Mouse (Mus musculus) A20 (cell line): ENCODE results near the gene Ppp1r9b.
"Not testable (repeated sequence)": the region's sequence is repeated elsewhere in the genome, so short reads cannot be mapped to it uniquely, and the experiment has no call there.

ENCODE experiments used
- DNase-seq: peaks from one replicate; pipeline ENCODE4 v3.0.0-alpha.2; 2011; ENCODE audit warnings: low read depth, low spot score

The Ppp1r9b gene

DNA sequence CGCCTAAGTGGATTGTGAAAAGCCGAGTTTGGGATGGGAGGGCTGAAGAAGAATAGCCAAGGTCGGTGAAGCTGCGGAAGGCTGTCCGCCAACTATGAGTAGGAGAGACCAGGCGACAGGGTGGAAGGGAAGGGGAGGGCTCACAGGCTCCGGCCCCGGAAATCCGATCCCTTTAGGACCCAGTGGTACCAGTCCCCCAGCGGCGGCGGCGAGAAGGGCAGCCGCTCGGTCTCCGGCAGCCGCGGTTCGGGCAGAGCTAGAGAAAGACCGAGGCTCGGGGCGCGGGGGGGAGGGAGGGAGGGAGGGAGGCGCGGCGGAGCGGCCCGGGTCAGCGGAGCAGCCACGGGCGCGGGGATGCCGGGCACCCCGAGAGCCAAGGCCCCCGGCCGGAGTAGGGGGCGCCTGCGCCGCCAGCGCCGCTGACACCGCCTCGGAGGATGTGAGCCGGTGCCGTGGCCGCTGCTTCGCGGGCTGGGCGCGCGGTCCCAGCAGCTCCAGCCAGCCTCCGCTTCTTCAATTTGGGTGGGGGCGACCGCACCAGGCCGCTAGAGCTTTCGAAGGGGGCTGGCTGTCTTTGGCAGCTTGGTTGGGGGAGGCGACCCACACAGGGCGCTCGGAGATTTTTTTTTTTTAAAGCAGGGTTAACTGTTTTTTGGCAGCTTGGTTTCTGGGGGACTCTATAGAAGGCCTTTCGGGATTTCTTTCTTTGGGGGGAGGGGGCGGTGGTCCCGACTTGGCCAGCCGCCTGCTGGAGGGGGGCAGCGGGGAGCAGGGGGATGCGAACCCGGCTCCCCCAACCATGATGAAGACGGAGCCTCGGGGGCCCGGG is at the start of gene Ppp1r9b:
Ppp1r9b (plus strand) TSS at position 287 of the 829 bp plus-strand sequence.
- DNase-seq, result peak; percentile 94

DNA sequence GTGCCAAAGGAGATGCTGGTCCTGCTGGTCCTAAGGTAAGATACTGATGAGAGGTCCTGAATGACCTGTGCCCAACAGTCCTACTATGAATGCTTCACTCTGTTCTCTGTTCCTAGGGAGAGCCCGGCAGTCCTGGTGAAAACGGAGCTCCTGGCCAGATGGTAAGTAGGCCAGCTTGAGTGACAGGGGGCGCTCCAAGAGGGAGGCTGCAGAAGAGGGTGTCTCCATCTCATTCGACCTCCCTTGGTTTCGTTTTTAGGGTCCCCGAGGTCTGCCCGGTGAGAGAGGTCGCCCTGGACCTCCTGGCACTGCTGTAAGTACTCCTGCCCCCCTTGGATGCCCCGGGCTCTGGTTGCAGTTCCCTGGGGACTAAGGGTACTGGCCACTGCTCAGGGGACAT is 49.7 kb upstream of the Ppp1r9b start:
- peak; percentile 13 for DNase-seq

DNA sequence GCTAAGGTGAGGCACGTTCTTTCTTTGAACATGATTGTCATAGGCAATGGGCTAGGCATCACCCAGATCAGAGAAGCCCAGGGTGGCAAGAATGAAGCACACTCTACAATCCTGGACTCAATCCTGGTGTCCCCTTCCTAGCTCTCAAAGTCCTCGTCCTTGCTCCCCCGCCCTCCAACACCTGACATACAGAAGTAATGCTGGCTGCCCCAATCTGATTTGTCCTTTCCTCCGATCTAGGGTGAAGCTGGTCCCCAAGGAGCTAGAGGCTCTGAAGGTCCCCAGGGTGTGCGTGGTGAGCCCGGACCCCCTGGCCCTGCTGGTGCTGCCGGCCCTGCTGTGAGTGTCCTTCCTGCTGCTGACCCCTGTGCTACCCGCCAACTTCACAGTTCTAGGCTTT is 49.1 kb upstream of the Ppp1r9b start:
- DNase-seq, result no peak

DNA sequence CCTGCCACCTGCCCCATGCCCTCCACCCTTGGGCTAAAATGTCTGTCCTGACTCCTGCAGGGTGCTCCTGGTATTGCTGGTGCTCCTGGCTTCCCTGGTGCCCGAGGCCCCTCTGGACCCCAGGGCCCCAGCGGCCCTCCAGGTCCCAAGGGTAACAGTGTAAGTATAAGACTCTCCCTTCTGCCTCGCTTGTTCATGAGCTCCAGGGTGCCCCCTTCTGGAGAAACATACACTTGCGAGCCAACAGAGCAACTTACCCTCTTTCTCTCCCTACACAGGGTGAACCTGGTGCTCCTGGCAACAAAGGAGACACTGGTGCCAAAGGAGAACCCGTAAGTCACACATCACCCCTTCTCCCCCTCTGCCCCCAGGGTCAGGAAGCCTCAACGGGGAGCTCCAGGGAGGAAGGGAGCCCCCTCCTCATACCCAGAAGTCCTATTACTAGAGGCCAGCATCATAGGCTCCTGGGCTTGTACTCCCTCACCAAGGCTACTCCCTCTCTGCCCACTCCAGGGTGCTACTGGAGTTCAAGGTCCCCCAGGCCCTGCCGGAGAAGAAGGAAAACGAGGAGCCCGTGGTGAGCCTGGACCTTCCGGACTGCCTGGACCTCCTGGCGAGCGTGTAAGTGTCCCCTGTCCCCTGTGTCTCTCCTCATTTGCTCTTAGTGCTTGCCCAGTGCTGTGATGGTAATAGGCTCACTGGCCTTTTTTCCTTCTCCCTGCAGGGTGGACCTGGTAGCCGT is 48.4 kb upstream of the Ppp1r9b start:
- peak; percentile 67 for DNase-seq

DNA sequence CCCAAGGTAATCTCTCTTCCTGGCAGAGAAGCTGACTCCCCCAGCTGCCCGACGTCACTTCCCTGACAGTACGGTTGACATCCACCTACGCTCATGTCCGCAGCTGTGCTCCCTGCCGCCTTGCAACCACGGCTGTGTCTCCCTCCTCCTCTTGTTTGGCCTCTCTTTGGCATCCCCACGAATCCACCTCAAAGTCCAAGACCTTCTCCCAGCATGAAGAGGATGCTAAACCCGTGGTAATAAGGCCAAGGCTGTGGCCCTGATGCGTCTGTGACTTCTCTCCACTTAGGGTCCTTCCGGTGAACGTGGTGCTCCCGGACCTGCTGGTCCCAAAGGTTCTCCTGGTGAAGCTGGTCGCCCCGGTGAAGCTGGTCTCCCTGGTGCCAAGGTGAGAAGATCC is 47.8 kb upstream of the Ppp1r9b start:
- DNase-seq, result no peak

DNA sequence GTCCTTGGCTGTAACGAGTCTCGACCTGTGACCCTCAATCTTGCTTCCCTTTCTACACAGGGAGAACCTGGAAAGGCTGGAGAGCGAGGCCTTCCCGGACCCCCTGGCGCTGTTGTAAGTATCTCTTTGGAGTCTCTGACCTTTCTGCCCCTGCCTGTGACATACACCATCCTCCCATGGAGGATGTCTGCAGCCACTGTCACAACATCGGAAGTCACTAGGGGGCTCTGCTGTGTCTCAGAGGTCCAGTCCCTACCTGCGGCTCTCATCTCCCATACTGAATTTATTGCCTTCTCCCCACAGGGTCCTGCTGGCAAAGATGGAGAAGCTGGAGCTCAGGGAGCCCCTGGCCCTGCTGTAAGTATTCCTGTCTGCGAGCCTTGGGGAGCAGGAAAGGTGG is 46.5 kb upstream of the Ppp1r9b start:
- DNase-seq, result peak; percentile 29

DNA sequence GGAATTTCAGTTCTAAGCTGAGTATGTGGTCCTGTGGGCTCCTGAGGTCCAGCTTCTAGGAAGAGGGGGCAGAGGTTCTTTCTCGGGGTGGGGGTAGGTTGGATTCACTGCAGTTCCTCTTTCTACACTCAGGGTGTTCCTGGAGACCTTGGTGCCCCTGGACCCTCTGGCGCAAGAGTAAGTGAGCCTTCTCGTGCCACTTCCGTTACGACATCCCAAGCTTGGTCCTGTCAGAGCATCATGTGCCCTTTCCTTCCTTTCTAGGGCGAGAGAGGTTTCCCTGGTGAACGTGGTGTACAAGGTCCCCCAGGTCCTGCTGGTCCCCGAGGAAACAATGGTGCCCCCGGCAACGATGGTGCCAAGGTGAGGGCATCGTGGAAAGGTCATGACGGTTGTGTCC is 45.6 kb upstream of the Ppp1r9b start:
- DNase-seq, result no peak

DNA sequence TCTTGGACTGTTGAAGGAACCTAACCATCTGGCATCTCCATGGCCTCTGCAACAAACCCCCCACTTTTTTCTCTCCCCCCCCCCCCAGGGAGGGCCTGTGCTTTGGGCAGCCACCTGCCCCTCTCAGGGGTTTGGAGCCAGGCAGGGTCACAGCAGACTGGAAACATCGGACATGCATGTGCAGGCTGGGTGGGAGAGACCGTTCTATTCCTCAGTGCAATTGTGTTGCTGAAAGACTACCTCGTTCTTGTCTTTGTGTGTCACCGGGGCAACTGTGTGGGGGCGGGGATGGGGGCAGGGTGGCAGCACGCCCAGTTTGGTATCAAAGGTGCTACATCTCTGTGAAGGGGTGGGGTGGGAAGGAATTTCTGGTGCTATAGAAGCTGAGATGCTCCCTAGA is 38.7 kb upstream of the Ppp1r9b start:
- no peak for DNase-seq

DNA sequence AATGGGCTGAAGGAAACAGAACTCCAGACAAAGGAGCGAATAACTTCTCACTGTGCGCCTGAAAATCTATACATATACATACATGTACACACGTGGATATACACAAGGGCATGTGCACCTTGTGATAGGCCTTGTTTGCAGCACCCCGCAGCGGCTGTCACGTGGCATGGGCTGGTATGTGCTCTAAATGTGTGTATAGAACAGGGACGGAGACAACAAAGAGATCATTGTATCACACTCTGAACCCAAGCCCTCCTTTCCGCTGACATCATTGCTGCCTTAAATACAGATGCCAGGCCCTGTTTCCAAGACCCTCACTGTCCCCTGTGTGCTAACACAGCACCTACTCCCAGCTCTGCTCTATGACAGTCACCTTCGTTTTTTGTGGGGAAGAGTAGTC is 35.7 kb upstream of the Ppp1r9b start:
- no peak for DNase-seq

DNA sequence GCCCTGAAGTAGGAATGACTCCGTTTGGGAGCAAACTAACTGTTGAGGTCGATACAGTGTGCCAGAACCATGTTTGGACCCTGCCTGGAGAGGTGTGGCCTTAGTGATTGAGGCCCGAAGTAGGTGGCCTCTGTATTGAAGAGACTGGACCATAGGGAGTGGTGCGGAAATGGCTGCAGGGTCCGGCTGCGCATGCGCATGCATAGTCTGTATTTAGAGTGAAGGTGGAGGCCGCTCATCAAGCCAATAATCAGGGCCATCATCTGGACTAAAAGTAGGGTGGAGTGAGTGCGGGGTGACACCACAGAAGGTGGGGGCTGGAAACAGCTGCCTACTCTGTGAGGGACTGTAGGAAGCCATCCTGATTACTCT is 33.2 kb upstream of the Ppp1r9b start:
- DNase-seq, result no peak

DNA sequence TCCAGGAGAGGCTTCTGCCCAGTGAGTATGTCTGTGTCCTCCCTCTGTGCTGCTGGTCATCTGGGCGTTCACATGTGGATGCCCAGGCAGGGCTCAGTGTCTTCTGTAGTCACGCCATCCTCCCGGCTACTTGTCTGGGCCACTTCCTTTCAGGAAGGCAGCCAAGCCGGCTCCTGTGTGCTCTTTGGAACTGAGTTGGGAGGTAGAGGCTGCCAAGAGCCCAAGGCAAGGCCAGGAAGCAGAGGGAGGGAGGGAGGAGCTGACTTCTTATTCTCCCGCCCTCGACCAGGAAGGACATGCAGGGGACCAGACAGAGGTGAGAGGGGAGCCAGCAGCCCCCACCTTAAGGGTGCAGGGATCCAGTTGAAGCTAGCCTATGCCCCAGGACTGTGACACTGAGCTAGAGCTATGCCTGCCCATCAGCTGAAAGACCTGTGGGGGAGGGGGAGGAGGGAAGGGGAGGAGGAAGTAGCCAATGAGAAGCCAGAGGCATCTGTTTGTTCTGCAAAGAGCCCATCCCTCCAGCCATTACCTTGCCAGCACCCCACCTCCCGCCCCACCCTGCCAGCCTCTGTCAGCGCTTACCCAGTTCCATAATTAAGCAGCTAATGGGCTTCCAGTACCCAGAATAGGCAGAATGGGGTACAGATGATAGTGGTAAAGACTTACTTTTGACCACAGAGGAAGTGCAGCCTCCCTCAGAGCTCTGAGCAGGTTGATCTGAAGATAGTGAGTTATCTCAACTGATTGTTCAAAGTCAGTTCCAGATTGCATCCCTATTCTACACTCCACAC is 32.6 kb upstream of the Ppp1r9b start:
- DNase-seq, result no peak

DNA sequence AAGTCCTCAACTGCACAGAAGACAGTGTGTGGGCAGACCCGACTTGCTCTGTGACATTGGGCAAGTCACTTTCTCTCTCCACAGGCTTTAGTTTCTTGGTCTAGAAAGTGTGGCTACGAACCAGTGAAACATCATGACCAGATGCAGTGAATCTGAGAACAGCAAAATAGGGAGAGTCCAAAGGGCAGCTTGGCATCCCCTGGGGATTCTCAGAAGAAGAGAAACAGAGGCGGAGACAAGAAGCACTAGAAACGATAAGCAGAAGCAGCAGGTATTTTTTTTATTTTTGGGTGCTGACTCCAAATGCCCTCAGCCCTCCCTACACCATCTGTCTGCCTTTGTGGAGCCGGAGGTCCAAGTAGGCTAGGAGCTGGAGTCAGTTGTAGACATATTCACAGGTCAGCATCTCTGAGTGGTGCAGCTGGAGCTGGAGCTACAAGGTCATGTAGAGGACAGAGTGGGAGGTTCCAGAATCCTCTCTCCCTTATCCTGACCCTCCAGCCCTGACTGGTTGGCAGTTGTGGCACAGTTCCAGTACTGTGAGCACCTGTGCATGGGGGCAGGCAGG is 28.2 kb upstream of the Ppp1r9b start:
- DNase-seq, result peak; percentile 56

DNA sequence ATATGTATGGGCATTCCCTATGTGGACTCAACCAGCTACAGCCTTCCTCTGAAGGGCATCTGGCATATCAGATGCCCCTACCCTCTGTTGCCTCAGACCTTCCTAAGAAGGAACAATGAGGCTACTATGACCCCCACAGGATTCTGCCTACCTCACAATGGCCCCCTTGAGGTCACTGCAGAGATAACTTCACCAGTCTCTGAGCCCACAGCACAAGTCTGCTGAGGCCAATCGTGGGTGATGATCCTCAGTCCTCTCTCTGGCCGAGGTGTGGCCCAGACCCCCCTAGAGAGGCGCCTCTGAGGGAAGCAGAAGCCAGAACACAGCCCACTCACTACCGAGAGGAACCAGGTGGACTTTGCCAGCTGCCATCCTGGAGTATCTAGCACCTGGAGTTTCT is 23.4 kb upstream of the Ppp1r9b start, which contains the start of gene Hils1:
Hils1 (plus strand) TSS at position 175 of the 400 bp plus-strand sequence.
- DNase-seq, result no peak

DNA sequence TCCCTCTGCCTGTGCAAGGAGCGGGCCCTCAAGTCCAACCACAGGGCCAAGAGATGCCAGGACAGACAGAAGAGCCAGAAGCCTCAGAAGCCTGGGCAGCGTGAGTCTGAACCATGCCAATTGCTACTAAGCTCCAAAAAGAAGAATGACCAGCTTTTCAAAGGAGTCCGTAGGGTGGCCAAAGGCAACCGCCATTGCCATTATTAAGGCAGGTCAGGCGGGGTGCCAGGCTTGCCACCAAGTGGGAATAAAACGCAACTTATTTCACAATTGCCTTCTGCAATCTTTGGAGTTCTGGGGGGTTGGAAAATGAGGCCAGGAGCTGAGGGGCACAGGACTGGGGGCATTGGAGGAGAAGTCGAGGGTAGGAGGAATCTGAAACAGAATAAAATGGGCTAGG is 22.6 kb upstream of the Ppp1r9b start:
- DNase-seq, result no peak

DNA sequence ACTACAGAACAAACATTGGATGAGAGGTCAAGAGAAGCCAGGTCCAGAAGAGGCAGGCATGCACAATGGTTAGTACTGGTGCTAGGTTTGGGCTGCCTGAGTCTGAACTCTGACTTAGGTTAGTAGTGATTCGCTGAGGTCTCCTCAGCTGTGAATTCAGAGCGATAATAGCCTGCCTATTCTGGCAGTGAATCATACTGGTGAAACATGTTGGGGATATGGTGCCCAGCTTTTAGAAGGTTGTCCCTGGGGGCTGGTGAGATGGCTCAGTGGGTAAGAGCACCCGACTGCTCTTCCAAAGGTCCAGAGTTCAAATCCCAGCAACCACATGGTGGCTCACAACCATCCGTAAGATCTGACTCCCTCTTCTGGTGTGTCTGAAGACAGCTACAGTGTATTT is 21.1 kb upstream of the Ppp1r9b start:
- DNase-seq, result not testable (repeated sequence)

DNA sequence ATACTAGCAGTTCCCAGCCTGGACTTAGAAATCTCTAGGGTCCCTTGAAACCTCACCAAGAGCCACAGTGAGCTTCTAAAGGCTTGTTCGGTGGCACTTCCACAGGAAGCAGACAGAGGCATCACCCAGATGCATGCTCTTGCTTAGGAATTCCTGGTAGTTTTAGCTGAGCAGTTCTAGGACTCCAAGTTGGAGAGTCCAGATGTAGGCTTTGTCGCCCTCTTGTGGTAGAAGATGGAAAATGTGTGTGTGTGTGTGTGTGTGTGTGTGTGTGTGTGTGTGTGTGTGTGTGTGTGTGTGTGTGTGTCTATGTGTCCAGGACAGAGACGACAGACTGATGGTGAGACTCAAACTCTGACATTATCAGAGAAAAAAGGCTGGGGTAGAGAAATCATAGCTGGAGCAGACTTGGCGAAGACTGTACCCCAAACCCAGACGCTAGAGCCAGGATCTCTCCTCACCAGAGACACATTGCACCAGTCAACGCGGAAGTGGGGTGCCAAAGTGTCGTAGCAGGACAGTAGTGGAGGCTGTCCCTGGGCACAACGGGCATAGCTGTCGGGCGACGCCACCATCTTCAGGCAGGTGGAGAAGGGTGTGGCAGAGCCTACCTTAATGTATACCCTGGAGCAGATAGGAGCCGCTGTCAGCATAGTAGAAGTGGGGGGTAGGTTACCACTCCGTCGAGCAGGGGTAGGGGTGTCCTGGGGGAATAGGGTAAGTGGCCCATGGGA is 20.5 kb upstream of the Ppp1r9b start:
- DNase-seq, result peak; percentile 61

DNA sequence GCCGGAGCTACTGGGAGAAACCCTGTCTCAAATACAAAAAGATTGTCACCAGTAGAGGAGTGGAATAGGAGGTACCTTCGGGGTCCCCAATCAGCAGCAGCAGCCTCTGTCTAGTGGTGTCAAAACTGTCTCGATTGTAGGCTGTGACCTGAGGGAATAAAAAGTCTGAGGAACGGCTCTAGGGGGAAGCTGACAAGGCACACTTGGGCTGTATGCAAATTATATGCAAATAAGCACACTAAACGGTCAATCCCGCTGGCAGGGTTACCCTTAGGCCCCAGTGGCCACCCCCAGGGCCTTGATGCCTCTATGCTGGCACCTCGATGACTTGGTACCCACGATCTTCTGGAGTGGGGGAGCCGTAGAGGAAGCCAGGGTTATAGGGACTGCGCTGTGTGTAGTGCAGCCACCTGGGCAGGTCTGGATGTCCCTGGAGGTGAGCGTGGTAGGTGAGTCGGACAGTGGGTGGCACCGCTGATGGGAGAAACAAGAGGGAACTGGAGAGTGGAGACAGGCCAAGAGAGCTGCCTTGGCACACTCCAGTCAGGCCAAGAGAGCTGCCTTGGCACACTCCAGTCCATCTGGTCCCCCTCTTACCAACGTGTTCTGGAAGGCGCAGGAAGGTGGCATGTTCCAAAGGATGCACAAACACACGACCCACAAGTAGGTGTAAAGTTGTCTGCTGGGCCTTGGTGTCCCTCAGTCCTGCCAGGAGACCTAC is 18.8 kb upstream of the Ppp1r9b start:
- peak; percentile 43 for DNase-seq

DNA sequence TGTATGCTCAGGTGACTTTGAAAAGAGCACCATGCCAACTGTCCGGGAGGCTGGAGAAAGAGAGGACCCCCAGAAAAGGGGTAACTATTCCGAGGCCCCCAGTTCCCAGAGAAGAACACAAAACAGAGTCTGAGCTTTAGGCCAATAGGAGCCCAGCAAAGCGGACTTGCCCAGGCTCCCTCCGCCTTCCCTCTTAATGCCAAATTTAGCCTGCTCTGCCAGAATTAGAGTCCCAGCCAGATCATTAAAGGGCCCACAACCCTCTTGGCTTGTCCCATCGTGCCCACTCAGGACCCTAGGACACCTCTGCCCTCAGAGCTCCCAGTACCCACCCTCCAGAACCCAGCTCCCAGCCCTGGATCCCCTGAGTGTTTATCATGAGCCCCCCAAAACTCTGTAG is 17.9 kb upstream of the Ppp1r9b start:
- no peak for DNase-seq

DNA sequence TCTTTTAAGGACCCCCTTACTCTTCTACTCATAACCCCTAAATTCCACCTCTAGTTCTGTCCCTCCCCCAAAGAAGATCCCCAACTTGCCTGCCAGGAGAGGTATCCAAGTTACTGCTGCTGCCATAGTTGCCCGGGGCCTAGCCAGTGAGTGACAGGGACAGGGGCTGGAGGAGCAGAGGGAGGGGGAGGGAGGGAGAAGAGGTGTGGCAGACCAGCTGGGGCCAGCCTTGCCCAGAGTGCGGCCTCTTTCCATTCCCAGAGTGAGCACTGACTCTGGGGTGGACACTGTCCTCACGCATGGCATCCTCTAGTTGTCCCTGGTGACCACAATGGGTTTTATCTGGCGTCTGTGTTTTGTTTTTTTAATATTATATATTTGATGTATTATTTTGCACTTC is 17.5 kb upstream of the Ppp1r9b start:
- no peak for DNase-seq

DNA sequence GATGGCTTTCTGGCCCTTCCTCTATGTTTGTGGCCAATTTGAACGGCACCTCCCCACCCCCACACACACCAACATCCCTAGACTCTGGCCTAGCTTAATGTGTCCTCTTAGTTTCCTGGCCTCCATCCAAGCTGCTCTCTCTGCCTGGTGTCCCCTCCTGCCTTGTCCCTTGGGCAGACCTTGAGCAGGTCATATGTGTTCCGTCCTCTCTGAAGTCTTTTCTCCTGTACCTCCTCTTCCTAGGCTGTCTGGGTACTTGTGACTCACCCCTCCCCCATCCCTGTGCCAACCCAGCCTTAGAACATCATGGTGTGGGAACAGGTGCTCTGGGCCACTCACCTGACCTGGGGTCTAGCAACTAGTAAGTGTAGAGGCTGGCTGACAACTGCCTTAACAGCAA is 15.9 kb upstream of the Ppp1r9b start:
- no peak for DNase-seq

DNA sequence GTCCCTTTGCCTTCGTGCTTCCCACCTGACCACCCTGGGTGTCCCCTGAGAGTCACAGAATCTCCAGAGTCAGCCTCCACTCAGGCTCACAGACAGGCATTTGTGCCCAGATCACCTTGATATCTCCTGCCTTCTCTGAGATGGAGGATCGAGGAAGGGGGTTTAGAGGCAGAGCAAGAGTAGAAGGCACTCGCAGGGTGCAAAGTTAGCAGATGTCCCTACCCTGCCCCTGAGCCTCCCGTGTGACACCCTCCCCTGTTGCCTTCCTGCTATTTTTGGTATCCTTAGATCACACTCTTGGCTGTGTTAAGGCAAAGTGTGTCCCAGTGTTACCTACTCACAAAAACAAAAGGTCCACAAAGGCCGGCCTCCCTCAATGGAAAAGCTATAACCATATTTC is 14.6 kb upstream of the Ppp1r9b start, which contains the start of gene Sgca:
Sgca (minus strand) TSS at position 129 of the 400 bp plus-strand sequence.
- no peak for DNase-seq
